Mouse (Mus musculus): ENCODE data around the gene Scarb1.
"Not testable (repeated sequence)": the region's sequence is repeated elsewhere in the genome, so short reads cannot be mapped to it uniquely, and the experiment has no call there.

The Scarb1 gene

DNA sequence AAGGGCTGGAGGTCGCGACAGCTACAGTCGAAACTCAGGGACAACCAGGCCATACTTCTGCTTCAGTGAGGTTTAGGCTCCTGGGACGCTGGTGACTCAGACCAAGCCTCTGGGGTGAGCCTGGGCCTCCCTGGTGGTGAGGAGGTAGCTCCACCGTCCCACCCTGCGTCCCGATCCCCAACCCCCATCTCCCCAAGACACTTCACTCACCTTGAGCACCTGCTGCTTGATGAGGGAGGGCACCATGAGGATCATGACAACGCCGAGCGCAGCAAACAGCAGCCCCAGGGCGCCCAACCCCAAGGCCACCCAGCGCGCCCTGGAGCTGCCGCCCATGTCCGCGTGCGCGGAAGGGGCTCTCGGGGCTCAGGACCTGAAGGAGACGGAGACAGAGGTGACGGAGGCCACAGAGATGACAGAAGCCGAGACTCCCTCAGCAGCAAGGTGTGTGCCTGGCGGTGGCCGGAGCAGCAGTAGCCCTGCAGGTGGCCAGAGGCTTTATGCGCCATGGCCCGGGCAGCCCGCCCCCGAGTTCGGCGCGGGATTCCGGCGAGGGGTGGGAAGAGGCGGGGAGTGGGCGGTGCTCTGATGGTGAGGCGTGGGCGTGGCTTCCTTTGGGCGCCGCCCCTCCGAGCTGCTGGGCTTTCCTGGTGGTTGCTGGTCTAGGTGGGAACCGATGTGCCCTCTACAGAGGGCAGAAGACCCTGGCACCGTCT is at the start of gene Scarb1:
TSS of gene Scarb1 (minus strand) at position 548 of the 716 bp plus-strand sequence.
- peak; percentile 77 for DNase-seq (ENCODE audit: low spot score)

DNA sequence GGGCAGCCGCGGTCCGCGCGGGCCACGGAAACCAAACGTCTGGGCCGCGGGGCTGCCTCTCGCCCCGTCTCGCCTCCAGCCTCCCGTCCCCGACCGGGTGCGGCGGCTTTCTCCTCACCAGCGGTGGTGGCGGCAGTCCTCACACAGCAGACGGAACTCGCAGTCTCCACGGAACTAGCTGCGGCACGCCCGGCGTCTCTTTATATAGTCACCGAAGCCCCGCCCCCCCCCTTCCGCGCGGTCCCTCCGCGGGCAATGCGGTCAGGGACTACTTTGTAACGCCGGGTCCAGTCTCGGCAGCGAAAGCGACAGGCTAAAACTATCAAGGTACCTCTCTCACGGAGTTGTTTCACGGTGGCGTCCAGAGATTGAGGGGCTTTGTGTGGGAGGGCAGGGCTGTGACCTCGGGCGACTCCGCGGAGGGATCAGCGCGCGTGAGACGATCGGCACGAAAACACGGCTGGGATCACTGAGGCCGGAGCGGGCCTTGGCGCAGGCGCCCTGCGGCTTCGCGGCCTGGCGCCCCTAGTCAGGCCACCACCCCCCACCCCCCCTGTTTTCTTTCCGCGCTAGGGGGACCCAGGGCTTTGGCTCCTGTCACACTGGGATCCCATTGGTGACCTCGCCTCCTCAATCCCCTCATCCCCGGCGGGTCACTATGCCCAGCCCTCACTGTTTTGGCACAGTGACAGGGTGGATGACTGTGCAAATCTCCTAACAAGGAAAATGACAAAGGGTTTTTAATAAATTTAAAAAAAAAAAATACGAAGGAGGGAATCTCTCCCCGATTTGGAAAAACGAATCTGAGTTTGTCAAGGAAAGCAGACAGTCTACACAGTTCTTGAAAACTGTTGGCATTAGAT is 48.9 kb upstream of the Scarb1 start, which contains the start of gene Ubc:
TSS of gene Ubc (minus strand) at position 624 of the 863 bp plus-strand sequence.
- peak; percentile 93 for DNase-seq (ENCODE audit: low spot score)

DNA sequence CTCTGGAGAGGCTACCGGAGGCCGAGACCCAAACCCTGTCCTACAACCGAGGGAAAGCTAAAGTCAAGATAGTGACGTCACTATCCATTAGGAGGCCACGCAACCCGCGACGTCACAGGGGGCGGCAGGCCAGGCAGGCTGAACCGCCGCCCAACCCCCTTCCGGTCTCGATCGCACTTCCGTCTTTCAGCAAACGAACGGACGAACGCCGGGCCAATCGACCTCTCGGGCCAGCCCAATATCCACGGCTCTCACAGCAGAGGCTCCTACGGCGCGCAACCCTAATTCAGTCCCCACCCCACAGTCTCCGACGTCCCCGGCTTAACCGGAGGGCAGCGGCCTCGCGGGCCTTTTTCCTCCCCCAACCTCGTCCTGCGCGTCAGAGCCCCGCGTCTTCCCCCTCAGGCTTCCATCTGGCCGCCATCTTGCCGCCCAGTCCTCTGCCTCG is 48.3 kb upstream of the Scarb1 start, which contains the start of gene Gm10382:
TSS of gene Gm10382 (plus strand) at position 192 of the 448 bp plus-strand sequence.
- peak; percentile 51 for DNase-seq (ENCODE audit: low spot score)

DNA sequence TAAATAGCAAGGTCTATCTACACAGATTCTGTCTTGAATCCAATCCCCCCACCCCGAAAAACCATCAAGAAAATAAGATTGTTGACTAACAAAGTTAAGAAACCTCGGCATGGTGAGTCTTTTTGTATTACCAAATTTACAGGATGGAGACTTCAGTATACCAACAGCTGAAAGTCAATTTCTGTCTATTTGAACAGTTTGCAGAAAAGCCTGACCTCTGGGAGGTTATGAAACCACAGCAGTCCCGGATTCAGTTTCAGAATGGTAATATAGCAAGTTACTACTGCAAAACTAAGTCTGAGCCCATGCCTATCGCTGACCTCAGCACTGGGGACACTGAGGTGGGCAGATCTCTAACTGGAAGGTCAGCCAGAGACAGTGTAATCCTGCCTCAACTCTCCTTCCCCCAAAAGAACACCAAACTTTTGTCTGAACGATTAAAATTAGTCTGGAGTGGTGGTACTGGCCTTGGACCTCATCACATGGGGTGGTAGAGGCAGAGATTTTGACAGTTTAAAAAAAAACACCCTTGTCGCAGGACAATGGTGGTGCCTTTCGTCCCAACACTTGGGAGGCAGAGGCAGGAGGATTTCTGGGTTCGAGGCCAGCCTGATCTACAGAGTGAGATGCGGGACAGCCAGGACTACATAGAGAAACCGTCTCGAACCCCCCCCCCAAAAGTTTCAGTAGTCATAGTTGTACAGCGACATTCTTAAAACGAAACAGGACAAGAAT is 47.6 kb upstream of the Scarb1 start:
- DNase-seq (ENCODE audit: low spot score): no peak

DNA sequence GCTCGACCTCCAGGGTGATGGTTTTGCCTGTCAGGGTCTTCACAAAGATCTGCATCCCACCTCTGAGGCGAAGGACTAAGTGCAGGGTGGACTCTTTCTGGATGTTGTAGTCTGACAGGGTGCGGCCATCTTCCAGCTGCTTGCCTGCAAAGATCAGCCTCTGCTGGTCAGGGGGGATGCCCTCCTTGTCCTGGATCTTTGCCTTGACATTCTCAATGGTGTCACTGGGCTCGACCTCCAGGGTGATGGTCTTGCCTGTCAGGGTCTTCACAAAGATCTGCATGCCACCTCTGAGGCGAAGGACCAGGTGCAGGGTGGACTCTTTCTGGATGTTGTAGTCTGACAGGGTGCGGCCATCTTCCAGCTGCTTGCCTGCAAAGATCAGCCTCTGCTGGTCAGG is 46.4 kb upstream of the Scarb1 start:
- DNase-seq (ENCODE audit: low spot score): not testable (repeated sequence)

DNA sequence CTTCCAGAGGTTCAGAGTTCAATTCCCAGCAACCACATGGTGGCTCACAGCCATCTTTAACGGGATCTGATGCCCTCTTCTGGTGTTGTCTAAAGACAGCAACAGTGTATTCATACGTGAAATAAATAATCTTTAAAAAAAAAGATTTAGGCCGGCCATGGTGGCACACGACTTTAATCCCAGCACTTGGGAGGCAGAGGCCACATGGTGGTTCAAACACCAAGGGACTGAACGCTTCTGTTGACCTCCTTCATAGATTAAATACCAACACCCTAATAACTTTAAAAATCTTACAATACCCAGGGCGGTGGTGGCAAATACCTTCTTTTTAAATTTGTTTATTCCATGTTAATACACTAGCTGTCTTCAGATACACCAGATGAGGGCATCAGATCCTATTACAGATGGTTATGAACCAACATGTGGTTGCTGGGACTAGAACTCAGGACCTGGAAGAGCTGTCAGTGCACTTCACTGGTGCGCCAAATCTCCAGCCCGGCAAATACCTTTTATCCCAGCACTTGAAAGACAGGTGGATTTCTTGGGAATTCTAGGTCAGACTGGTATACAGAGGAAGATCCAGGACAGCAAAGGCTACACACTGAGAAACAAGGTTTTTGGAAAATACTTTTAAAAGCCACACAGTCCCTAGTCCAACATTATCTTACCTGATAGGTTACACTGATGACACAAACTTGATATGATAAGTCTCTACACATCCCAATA is 44.5 kb upstream of the Scarb1 start:
- no peak for DNase-seq (ENCODE audit: low spot score)

DNA sequence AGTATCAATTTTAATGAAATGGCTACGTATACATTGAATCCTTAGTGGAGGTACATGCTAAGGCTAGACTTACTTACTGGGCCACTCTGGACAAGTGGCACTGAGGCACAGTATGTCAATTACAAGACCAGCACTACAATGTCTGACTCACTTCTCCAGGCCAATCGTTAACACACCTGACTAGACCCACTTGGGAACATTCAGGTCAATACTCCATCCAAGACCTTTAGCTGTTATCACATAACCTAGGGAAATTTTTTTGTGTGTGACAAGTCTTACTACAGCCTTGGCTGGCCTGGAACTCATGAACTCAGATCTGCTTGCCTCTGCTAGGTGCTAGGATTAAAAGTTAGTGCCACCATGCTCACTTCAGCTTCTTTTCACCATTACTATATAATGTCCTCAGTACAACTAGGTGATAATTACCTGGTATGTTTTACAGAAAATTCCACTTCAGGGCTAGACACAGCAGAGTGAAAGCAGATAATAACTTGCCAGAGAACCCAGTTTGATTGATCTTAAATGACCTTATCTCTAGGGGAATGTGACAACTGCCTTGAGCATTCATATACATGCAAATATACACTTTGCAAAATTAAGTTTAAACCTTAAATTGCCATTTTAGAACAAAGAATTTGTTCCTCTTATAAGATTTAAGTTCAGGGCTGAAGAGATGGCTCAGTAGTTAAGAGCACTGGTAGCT is 43.8 kb upstream of the Scarb1 start:
- no peak for DNase-seq (ENCODE audit: low spot score)

DNA sequence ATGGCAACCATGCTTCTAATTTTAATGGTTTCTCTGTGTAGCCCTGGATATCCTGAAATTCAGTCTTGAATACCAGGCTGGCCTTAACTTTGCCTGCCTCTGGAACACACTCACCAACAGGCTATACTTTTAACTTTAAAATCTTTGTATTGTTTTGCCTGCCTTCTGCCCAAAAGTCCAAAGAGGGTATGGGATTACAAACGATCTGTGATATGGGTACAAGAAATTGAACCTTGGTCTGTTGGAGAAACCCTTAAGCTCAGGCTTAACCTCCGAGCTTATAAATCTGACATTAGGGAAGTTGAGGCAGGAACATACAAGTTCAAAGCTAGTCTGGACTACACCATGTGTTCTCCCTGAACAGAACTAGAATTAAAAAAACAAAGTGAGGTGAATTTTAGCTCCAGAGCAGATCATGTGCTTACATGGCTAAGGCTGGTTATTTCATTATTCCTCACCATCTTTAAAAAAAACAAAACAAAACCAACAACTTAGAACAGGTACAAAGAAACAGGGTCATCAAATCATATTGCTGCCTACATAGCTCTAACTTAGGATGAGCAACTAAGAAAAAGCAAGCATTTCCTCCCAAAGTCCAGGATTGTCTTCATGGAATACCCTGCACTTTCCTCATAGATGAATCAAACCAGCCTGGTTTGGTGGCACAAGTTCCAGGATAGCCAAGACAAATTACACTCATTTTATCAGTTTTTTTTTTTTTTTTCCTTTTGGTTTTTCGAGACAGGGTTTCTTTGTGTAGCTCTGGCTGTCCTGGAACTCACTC is 42.9 kb upstream of the Scarb1 start:
- DNase-seq (ENCODE audit: low spot score): no peak

DNA sequence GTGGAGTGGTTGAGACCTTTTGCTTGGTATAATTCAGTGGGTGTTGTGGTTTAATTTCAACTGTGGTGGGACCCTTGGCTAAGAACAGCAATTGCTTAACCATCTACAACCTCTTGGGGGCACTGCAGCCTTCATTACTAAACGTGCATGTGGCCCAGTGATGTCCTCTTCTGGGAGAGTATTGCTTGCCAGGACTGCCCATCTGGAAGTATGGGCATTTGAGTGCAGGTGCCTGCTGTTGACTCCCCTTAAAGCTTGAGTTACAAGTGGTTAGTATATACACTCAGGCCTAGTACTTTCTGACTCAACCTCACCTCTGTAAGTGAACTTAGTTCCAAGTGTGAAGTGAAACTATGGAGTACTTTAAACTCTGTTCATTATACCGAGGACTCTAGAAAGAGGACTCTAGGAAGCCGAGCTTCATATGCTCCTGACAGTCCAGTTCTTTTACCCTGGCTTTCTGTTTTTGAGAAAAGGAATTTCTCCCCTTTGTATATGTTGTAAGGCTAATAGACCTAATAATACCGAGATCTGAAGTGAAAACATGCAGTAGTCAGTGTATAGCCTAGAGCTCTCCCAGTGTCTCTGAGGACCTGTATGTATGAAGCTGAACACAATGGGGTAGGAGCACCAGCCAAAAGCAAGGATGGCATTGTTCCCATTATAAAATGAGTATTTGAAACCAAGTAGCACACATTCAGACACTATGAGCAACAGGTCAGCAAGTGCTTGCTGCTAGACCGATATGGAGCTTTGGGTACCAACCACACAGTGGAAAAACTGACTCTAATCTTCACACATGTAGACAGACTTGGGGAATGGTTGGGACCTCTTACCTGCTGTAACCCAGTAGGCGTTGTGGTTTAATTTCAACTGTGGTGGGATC is 42.0 kb upstream of the Scarb1 start:
- DNase-seq (ENCODE audit: low spot score): no peak

DNA sequence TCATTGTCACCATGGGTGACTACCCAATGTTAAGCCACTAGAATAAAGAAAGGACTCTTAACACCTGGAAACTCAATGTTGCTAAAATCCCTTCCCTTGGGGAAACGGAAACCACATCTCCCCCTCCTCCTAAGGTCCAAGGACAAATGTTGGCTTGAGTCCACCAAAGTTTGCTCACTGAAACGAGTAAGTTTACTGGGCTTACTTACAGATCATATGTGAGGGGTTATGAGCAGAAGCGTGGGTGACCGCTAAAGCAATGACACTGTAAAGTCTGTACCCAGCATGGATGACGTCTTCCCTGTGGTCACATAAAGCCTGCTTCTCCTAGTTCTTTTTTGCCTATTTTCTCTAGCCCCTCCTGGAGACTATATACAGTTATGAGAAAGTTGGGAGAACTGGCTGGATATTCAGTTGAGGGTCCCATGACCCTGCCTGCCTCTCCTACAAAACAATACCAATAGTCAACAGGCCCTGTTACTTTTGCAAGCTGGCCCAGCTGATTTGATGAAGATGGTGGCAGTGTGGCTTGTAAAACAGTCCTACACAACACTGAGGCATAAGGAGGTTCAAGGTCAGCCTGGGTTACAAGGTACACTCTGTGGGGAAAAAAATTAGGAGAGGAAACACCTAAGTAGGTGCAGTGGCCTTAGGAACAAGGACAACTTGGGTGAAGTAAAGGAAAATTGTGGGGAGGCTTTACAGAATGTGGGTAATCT is 41.2 kb upstream of the Scarb1 start:
- DNase-seq (ENCODE audit: low spot score): no peak

DNA sequence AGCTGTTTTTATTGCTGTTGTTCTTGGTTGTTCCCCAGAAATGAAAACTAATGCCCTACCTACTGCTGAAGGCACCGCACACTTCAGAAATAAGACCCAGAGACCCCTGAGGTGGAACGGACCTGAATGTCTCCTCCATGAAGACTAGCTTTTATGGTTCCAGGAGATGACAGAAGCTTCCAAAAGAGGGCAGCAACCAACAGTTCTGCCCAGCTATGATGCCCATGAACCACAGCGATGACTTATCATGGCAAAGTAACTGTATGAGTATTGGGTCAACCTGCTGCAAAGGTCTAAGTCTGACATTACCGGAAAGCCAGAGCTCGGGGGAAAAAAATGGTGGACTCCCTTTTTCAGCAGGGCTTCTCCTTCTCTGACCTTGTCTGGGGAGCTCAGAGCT is 38.0 kb upstream of the Scarb1 start:
- no peak for DNase-seq (ENCODE audit: low spot score)

DNA sequence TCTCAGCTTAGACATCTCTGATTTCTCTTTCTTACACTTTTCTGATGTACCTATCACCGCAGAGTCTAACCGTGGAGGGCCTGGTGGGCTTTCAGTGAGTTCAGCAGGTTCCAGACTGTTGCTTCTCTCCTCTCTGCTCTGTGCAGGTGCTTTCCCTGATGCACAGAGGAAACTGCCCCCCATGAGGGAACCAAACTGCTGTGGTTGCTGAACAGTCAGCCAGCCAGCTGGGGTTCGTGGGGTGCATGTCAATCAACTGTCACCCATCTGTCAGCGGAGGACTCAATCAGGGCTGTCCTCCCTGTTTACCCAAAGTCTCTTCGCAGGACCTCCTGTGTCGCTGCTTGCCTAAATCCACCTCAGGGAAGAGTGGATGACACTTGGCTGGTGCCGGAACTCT is 36.3 kb upstream of the Scarb1 start:
- no peak for DNase-seq (ENCODE audit: low spot score)

DNA sequence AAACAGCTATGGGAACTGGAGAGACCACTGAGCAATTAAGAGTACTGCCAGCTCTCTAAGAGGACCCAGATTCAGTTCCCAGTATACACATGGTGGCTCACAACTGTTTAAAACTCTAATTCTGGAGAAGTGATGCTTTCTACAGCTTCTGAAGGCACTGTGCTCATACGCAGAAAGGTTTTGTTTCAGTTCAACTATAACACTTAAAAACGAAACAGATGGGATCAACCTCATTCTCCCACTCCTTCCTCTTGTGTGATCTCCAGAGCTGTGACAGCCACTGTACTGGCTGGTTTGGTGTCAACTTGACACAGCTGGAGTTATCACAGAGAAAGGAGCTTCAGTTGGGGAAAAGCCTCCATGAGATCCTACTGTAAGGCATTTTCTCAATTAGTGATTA is 35.0 kb upstream of the Scarb1 start:
- DNase-seq (ENCODE audit: low spot score): no peak

DNA sequence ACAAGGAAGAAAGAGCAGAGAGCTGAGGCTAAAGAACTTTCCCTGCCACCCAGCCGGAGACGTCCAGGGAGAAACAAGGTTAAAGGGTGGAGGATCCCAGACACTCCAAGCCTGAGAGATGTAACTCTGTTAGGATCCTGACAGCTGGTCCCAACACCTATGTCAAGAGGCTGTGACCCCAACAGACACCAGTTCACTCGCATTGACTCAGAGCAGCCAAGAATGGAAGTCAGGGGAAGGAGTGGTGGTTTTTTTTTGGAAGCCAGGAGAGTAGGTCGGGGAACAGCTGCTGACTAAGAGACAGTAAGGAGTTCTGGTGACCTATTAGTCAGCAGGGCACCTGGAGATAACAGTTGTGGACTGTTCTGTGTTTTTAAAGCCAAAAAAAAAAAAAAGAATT is 31.1 kb upstream of the Scarb1 start:
- no peak for DNase-seq (ENCODE audit: low spot score)

DNA sequence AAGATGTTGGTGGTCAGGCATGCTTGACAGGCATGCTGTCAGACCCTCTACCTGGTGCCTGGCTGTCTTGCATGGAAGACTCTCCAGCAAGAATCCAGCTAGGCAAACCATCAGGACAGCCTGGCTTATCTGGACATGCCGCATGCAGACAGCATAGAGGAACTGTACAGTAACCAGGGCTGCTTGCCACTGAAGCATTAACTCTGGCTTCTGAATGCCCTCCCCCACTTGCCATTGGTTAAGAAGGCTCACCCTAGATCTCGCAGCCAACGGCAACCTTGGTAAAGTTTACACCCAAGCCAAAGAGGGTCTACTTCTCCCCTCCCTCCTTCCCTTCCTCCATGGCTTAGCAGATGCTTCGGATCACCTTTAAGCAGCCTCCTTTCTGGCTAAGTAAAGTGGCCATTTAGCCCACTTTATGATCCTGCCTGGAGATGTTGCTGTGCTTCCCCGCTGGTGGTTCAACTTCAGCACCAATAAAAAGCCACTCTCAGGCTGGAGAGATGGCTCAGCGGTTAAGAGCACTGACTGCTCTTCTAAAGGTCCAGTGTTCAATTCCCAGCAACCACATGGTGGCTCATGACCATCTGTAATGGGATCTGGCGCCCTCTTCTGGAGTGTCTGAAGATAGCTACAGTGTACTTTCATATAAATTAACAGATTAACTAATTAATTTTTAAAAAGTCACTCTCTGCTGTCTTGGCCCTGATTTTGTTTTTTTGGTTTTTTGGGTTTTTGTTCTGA is 30.2 kb upstream of the Scarb1 start:
- DNase-seq (ENCODE audit: low spot score): no peak

DNA sequence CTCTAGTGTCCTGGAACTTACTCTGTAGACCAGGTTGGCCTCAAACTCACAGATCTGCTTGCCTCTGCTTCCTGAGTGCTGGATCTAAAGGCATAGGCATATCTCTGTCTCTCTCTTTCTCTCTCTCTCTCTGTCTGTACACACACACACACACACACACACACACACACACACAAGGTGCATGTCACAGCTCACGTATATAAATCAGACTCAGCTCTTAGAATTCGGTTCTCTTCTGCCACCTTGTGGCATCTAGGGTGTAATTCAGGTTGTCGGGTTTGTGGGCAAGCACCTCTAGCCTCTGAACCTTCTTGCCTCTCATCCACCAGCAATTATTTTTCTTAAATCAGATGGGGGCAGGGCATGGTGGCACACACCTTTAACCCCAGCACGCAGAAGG is 27.7 kb upstream of the Scarb1 start:
- DNase-seq (ENCODE audit: low spot score): no peak

DNA sequence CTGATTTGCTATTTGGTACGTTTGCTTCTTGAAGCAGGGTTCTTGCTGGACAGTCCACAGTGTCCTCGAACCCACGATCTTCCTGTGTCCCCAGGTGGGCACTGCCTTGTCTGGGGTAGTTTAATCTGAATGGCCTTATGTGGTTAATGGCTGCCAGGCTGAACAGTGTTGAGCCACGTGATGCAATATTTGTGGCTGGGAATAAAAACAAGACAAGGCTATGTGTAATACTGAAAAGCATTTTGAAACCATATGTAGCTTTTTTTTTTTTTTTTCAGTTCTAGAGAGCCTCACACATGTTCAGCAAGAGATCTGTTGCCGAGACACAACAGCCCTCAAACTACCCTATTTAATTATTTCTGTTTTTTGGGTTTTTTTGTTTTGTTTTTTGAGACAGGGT is 27.3 kb upstream of the Scarb1 start:
- no peak for DNase-seq (ENCODE audit: low spot score)

DNA sequence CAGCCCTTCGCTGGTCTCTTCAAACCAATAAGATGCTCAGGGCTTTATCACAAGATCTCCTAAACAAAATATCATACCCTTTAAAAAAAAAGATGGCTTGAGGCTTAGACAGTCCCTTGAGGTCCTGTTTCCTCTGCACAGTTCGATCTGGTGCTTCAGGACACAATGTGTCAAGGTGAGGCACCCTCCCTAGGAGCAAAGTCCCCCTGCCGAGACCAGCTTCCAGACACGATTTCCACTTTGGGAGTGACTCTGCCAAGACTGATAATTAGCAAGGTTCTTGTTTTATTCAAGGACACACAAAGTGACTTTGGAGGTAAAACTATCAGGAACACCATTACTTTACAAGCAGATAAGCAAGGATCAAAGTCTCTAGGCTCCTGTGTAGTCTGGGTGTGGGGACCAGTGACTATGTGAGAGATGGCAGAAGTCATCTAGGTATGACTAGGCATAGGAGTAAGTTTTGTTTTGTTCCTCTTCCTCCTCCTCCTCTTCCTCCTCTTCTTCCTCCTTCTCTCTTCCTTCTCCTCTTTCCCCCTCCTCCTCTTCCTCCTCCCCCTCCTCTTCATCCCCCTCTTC is 24.0 kb upstream of the Scarb1 start:
- no peak for DNase-seq (ENCODE audit: low spot score)

Measured in ovary, postnatal 10 days (tissue).